Mouse (Mus musculus): ENCODE measurements around the gene Fcrlb.

Fcrlb gene

GRCm38 (mm10) chr1:170868107-170868904 lies 44.4 kb downstream of the Fcrlb start:
- peak; percentile 49 for DNase-seq (ENCODE audit: low spot score)

GRCm38 (mm10) chr1:170867691-170868105 lies 45.0 kb downstream of the Fcrlb start, which contains the start of gene Atf6:
Gene Atf6 (minus strand): TSS chr1:170867771.
- peak; percentile 88 for DNase-seq (ENCODE audit: low spot score)

GRCm38 (mm10) chr1:170866992-170867690 lies 45.6 kb downstream of the Fcrlb start:
- DNase-seq (ENCODE audit: low spot score): no peak

- DNase-seq (ENCODE audit: low spot score): no peak
These were observed 47.3 kb downstream of the Fcrlb start for GRCm38 (mm10) chr1:170865406-170865805.

GRCm38 (mm10) chr1:170864754-170865153 lies 48.0 kb downstream of the Fcrlb start:
- DNase-seq (ENCODE audit: low spot score): no peak

DNA sequence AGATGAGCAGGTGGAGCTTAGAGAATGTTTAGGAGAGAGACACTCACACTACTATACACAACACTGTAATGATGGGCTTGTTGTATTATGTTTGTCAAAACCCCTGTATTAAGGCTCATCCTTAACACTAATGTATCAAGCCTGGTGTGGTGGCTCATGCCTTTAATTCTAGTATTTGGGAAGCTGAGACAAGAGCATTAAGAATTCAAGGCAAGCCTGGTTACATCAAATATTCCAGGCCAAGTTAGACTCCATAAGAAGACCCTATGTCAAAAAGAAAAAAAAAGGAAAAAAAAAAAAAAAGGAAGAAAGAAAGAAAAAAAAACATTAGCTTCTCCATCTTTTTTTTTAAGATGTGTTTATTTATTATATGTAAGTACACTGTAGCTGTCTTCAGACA lies 48.5 kb downstream of the Fcrlb start:
- no peak for DNase-seq (ENCODE audit: low spot score)

- no peak for DNase-seq (ENCODE audit: low spot score)
These were observed 49.7 kb downstream of the Fcrlb start for GRCm38 (mm10) chr1:170863033-170863432.

DNA sequence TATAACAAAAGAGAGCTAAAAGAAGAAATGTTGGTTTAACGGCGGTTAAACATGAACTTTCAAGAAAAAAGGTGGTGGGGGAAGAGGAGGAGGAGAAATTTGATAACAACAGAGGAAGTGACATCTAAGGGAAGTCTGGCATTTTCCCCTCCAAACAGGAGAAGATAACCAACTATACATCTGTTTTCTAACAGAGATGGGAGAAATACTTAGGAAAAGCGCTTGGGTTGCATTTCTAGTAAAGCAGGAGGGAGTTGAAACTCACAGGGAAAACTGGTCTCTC lies 50.4 kb downstream of the Fcrlb start:
- no peak for DNase-seq (ENCODE audit: low spot score)

- DNase-seq (ENCODE audit: low spot score): no peak
These were observed 50.9 kb downstream of the Fcrlb start for GRCm38 (mm10) chr1:170861671-170862434.

DNA sequence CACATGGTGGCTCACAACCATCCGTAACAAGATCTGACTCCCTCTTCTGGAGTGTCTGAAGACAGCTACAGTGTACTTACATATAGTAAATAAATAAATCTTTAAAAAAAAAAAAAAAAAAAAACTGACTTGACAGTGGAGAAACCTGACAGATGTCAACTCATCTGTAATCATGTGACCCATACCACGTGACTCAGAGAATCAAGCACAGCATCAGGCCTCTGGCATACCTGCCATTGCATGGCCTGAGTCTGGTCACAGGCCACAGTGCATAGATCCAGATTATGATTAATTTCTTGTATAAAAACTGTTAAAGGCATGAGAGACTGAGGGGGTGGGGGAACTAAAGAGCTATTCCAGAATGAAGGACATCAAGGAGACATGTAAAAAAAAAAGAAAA lies 53.9 kb downstream of the Fcrlb start:
- no peak for DNase-seq (ENCODE audit: low spot score)

DNA sequence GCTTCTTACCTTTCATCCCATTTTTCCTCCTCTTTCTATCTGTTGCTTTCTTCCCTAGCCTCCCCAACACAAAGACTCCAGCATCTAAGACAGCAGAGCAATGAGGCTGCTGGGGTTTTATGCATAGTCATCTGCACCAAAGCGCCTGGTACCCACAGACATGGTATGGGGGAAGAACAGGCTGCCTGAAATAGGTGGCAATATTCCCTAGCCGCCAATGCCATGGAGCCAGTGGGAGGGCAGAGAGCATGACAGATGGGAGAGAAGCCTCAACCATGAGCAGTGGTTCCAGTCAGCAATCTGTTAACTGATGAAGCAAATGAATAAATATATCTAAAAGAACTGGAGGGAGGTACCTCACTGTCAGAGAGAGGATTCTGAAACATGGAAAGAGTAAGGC lies 55.4 kb downstream of the Fcrlb start:
- no peak for DNase-seq (ENCODE audit: low spot score)
